Mouse (Mus musculus): Measurements from ENCODE around the gene Tmem176a. TPM values are rescaled to one million over a fixed set of nuclear protein-coding genes. Genes with fewer than 3 reads are reported as not detected.
"Not testable (repeated sequence)": the region's sequence is repeated elsewhere in the genome, so short reads cannot be mapped to it uniquely, and the experiment has no call there.

Gene Tmem176a
- total RNA-seq, 4 experiments from 2014 or later: 28.8 to 63.0 (median 40.9) TPM

DNA sequence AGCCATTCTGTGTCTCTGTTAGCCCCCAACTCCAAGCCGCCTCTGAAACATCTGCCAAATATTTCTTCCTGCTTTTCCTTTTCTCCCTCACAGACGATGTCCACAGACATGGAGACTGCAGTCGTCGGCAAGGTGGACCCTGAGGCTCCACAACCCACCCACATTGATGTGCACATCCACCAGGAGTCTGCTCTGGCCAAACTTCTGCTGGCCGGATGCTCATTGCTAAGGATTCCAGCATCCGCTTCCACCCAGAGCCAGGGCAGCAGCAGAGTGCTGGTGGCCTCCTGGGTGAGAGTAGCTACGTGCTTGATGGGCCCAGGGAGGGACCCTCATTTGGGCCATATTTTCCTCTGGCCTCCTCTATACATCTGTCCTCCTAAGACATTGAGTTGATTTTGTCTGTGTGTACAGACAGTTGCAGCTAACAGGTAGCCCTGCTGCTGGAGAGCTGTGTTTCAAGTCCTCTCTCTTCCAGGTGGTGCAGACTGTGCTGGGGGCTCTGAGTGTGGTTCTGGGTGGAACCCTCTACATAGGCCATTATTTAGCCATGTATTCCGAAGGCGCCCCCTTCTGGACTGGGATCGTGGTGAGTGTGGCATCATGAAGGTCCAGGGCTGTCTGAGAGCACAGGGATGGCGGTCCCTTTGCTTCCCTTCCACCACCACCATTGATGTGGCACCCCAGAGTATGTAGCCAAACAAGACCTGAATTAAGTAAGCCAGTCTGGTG is 1.6 kb downstream of the Tmem176a start:
- no peak for DNase-seq (ENCODE audit: low spot score in 2 of 2)

DNA sequence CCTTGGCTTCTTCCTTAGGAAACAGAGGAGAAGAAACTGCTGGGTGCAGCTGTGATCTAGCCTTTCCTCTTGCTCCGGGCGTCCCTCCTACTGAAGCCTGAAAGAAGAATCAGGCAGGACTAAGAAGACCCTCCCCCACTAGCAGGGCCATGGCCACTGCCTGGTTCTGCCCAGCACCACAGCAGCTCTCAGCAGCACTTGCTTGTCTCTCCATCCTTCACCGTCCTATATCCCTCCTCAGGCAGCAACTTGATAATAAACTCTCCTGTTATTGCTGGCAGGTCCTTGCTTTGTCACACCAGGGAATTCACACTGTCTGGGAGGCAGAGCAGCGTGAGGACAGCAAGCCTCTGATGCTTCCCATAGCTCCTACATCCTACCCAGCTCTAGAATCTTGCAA is 4.4 kb downstream of the Tmem176a start:
- DNase-seq (ENCODE audit: low spot score in 2 of 2): no peak

- no peak for DNase-seq (ENCODE audit: low spot score in 2 of 2)
Observed at GRCm38 (mm10) chr6:48851820-48852491, 11.2 kb downstream of the Tmem176a start.

- no peak for DNase-seq (ENCODE audit: low spot score in 2 of 2)
Observed at GRCm38 (mm10) chr6:48854155-48854554, 13.4 kb downstream of the Tmem176a start.

- DNase-seq (ENCODE audit: low spot score in 2 of 2): no peak
Observed at GRCm38 (mm10) chr6:48857613-48858302, 17.0 kb downstream of the Tmem176a start.

GRCm38 (mm10) chr6:48860130-48860815 is 19.6 kb downstream of the Tmem176a start:
- DNase-seq (ENCODE audit: low spot score in 2 of 2): no peak

- DNase-seq (ENCODE audit: low spot score in 2 of 2): no peak
Observed at GRCm38 (mm10) chr6:48860851-48861250, 20.1 kb downstream of the Tmem176a start.

GRCm38 (mm10) chr6:48861616-48862280 is 21.0 kb downstream of the Tmem176a start:
- no peak for DNase-seq (ENCODE audit: low spot score in 2 of 2)

GRCm38 (mm10) chr6:48862816-48863215 is 22.1 kb downstream of the Tmem176a start:
- DNase-seq (ENCODE audit: low spot score in 2 of 2): no peak

- no peak for DNase-seq (ENCODE audit: low spot score in 2 of 2)
Observed at GRCm38 (mm10) chr6:48863488-48863887, 22.8 kb downstream of the Tmem176a start.

- no peak for DNase-seq (ENCODE audit: low spot score in 2 of 2)
Observed at GRCm38 (mm10) chr6:48864181-48864580, 23.5 kb downstream of the Tmem176a start.

DNA sequence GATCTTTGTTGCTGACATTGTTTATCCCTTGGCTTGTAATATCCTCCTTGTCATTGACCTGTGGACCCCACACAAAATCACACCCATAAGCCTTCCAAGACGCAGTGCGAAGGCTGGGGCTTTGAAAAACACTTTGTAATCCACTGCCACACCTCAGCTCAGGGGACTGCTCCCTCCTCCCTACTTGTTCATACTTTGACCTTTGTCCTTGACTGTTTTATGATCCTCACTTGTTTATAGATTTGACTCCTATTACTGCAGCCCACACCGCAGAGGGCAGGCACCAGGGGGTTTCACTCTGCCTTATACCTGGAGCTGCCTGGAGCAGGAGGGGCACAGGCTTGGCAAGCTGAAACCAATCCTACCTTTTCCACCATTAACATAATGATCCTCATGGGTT is 24.0 kb downstream of the Tmem176a start:
- DNase-seq (ENCODE audit: low spot score in 2 of 2): no peak

- DNase-seq (ENCODE audit: low spot score in 2 of 2): no peak
Observed at GRCm38 (mm10) chr6:48865152-48865745, 24.5 kb downstream of the Tmem176a start.

DNA sequence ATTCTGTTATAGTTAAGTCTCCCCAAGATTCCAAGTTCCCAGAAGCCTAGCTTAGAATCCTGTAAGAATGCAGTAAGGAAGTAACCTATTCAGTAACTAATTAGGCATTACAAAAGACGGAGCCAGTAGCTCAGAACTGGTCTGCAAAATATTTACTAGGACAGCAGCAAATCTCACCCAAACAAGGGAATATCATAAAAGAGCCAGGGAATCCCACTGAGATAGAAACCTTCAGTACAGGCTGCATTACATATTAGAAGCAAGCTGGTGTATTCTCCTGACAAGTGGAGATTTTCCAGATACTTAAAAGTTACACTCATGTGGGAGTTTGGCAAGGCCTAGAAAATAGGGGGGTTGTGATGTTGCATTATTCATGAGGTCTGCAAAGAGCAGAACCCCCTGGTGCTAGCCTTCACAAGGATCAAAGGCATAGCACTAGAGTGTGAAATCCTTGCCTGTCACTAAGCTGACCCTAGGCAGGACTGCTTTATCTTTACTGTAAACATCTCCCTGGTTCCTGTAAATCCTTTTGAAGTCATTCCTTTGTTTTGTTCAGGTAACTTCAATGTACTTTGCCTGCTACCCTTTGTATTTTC is 25.7 kb downstream of the Tmem176a start:
- DNase-seq (ENCODE audit: low spot score in 2 of 2): not testable (repeated sequence)

GRCm38 (mm10) chr6:48867158-48867557 is 26.4 kb downstream of the Tmem176a start:
- no peak for DNase-seq (ENCODE audit: low spot score in 2 of 2)

GRCm38 (mm10) chr6:48869774-48870173 is 29.1 kb downstream of the Tmem176a start:
- DNase-seq (ENCODE audit: low spot score in 2 of 2): no peak

DNA sequence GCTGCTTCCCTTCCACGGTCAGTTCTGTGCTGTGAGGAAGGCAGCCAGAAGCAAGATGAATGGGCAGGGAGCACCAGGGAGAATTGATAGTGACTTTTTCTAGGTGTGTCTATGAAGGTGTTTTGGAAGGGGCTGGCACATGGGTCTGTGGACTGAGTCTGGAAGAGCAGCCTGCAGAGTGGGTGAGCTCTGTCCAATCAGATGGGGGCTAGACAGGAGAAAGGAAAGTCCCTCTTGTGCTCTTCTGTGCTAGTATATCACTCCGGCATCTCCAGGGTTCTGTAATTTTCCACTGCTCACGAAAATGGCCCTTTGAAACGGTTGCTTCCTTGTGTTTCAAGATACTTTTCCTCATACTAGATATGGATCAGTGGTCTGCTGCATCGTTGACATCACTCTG is 31.9 kb downstream of the Tmem176a start, which contains the start of gene Aoc1:
TSS of gene Aoc1 (plus strand) at position 301 of the 400 bp plus-strand sequence.
- no peak for DNase-seq (ENCODE audit: low spot score in 2 of 2)

GRCm38 (mm10) chr6:48874576-48874975 is 33.9 kb downstream of the Tmem176a start:
- DNase-seq (ENCODE audit: low spot score in 2 of 2): no peak

GRCm38 (mm10) chr6:48875515-48875914 is 34.8 kb downstream of the Tmem176a start:
- DNase-seq (ENCODE audit: low spot score in 2 of 2): no peak

- peak in 1 of 2 experiments; percentile 33 for DNase-seq (ENCODE audit: low spot score in 2 of 2)
Observed at GRCm38 (mm10) chr6:48876510-48877135, 35.9 kb downstream of the Tmem176a start.
